Mouse (Mus musculus): ENCODE data around the gene Lrg1.
A peak's percentile ranks its signal among the peaks of the same experiment; 100 is the strongest.

Gene Lrg1

DNA sequence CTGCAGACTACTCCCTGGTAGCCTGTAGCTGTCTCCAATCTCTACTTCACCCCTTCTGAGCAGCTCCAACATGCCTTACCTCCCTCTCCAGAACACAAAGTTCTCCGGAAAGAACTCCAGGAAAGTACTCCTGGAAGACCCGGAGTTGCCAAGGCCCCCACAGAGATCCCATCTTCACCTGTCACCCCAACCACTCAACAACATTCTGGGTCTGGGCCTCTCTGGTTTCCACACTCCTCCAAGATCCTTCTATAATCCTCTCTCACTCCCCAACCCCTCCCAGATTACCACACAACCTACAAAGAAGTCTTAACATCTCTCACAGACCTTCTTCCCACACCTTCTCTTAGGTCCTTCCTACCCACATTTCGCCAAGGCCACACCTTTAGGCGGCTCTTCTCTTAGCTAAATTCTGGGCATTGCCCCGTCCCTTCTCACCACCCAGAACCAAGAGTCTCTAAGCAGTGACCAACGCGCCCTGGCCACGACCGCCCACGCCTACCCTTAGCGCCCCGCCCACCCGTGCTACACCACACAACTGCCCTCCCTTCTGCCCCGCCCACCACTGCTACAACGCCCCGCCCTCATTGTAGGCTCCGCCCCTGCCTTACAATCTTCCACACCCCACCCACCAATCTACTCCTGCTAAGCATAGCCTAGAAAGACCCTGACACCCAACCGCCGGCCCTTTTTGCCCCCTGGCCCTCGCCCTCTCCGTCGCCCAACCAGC, 47.5 kb downstream of the Lrg1 start:
- peak; percentile 84 to 87 for DNase-seq

DNA sequence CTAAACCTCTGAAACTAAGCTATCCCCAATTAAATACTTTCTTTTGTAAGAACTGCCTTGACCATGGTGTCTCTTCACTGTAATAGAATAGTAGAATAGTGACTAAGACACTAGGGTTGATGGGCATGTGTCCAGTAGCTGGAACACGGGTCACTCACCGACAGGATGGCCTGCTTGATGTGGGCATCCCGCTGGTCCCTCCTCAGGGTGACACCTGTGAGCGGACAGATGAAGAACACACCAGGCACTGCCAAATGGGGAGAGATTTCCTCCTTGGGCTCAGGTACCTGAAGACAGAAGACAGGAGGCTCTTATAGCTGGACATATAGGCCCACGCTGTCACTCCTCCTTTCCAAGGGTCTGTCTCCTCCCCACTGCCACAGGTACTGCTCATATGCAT, 49.6 kb downstream of the Lrg1 start:
- DNase-seq, result no peak

DNA sequence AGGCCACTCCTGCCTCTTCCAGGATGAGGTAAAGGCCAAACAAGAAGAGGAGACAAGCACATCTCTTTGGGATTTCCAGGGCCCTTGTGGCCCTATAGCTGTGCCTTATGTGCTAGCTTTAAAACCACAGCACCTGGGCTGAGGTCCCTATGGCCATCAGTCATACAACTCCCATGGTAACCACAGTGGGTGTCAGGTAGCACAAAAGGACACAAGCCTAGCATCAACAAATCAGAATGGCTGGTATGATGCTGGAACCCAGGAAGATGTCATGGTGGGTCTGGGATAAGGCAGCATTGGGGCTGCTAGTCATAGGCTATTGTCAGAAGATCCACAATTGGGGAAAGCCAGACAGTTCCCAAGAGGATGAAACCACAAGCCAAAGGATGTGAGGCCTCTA, 50.7 kb downstream of the Lrg1 start:
- DNase-seq, result no peak

All from cerebellum, postnatal 10 days (tissue).